Mouse (Mus musculus): ENCODE results near the gene Mchr1.

Gene Mchr1

GRCm38 (mm10) chr15:81267416-81267815 lies 32.1 kb downstream of the Mchr1 start:
- DNase-seq (ENCODE audit: low read depth in 2 of 2, low spot score in 2 of 2): no peak

DNA sequence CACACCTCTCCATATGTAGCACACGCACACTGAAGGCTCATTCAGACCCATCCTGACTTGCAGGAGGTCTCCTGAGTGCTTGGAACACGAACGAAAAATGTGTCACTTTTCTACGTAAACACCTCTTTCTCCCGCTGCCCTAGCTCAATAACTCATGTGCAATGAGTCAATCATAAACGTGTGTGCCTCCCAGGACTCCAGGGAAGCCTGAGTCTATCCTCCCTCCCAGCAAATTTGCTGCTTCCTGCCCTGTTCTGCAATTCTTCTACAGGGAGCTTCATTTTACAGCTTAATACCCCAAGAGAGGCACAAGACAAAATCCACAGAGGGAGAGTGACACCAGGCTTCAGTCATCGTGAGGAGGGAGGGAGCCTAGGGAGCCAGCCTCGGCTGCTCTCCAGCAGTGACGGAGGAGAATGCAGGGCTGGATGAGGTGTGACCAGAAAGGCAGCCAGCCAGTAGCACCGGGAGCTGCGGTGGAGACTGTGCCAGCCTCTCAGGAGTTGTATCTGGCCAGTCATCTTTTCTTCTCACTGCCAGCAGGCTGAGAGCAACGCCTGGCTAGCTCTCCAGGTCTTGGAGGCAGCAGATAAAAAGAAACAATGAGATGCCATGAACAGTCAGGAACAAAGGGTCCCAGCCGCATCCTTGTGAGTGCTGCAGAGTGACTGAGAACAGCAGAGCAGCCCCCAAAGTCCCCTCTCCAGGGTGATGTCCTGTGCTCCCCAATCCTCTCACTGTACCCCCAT lies 37.2 kb downstream of the Mchr1 start:
- DNase-seq (ENCODE audit: low read depth in 2 of 2, low spot score in 2 of 2): no peak

- DNase-seq (ENCODE audit: low read depth in 2 of 2, low spot score in 2 of 2): no peak
These were observed 38.1 kb downstream of the Mchr1 start for GRCm38 (mm10) chr15:81273361-81273760.

GRCm38 (mm10) chr15:81277928-81278327 lies 42.6 kb downstream of the Mchr1 start:
- DNase-seq (ENCODE audit: low read depth in 2 of 2, low spot score in 2 of 2): no peak

DNA sequence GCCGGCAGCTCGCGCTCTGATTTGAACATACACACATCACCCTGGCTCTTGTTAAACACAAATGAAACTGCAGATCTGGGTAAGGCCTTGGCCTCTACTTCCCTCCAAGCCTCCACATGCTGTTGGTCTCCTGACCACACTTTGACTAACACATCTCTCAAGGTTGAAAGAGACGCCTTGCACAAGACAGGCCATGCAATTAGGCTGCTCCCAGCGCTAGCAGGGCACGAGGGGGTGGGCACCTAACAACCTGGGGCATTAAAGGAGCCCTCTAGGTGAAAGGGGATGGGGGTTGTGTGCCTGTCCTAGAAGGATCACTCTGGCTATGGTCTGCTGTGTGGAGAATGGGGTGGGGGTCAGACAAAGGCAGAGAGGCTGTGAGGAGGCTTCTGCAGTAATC lies 43.4 kb downstream of the Mchr1 start:
- DNase-seq (ENCODE audit: low read depth in 2 of 2, low spot score in 2 of 2): no peak

- DNase-seq (ENCODE audit: low read depth in 2 of 2, low spot score in 2 of 2): no peak
These were observed 48.9 kb downstream of the Mchr1 start for GRCm38 (mm10) chr15:81284121-81284734.
